Mouse (Mus musculus): ENCODE results near the gene Slc15a5.
"Not testable (repeated sequence)": the region's sequence is repeated elsewhere in the genome, so short reads cannot be mapped to it uniquely, and the experiment has no call there.

Slc15a5 gene

GRCm38 (mm10) chr6:138079816-138080215, at the start of gene Slc15a5:
Gene Slc15a5 (minus strand): TSS chr6:138079916.
- DNase-seq = no peak

DNA sequence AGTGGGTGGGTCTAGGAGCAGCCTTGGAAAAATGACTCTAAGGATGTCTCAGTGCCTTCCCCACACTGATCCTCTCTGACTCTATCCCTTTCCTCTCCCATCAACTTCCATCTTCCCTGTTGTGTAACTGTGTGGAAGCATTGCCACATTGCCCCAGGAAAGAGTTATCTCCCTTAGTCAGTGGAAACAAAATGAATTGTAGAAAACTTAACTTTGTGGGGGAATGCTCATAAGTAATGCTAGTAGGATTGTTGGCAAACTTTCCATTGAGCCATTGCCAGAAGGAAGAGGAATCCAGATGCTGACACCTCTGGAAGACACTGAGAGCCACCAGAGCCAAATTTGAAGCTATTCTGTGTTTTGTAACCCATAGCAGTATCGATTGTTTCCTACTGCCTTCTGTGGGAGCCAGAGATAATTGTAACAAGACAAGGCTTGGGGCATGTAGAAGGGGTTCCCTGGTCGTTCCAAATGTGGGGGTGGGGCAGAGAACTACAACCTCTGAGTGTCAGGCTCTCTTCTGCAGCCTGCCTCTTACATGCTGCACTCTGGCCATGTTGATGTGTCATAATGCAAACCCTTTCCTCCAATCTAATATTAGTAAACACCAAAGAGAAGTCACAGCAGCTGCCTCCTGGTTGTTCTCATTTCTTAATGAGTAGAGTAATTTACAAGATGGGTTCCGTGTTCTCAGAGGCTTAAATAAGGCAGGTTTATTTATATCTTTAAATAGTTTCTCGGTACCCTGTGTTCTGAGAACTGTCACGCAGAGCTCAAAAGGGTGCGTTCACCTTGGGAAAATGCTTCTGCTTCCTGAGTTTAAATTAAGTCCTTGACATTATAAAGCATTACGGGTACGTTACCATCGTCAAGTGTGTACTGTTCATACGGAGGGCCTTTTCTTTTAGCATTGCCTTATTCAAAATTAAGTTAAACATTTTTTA, 48.9 kb upstream of the Slc15a5 start:
- DNase-seq = no peak

- no peak for DNase-seq
Observed at GRCm38 (mm10) chr6:138117496-138117895, 37.8 kb upstream of the Slc15a5 start.

DNA sequence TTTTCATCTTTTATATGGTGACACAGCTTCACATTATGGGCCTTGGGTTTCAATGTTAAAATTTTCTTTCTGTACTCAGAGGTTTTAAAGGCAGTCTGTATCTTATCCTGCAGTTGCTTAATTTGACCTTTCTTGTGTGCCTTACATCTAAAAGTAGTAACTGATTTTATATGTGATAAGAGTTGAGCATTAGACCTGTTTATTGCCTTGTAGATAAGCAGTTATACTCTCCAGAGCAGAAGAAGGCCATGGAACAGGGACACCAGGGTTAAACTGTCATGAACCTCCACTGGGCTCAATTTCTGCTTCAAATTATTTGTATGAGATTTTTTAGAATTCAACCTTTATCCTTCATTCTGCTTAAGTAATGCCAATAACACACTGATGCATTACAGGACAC, 24.8 kb upstream of the Slc15a5 start:
- DNase-seq = no peak

DNA sequence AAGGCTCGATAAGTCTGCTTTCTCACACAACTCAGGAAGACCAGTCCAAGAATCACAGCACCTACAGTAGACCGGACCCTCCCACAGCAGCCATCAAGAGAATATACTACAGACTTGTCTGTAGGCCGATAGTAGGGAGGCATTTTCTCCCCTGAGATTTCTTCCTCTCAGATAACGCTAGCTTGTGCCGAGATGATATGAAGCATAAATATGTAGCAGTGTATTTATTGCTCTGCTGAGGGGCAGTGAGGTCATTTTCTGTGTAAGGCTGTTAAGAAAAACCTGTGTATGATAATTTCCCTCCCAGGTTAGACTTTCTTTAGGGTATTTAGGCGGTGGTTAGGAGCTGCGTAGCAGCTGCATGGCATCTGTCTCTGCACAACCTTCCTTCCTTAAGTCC, 23.2 kb upstream of the Slc15a5 start:
- DNase-seq = no peak

DNA sequence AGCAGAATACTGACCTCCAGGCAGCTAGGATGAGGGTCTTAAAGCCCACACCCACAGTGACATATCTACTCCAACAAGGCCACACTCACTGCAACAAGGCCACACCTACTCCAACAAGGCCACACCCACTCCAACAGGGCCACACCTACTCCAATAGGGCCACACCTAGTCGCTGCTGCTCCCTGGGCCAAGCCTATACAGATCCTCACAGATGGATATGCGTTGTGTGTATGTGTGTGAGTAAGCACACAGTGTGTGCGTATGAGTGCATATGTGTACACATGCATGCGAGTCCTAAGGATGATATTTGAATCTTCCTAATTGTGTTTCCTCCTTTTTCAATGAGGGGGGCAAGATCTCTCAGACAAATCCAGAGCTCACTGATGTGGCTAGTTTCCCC, 22.1 kb upstream of the Slc15a5 start:
- no peak for DNase-seq

- no peak for DNase-seq
Observed at GRCm38 (mm10) chr6:138099646-138100045, 19.9 kb upstream of the Slc15a5 start.

DNA sequence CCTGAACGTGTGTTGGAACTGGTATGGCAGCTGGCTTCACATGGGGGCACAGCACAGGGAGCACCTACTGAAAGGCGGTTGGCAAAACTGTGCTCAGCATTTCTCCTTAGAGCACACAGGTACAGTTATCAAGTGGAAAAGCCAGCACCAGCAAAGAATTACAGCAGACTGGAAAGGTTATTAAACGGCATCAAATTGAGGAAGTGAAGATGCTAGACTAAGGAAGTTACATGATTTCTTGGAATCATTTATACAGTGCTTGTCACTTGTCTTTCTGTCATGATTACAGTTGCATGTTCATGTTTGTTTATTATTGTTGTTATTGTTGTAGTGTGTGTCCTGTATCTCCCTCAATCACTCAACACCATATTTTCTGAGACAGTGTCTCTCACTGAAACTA, 15.3 kb upstream of the Slc15a5 start:
- DNase-seq = no peak

- no peak for DNase-seq
Observed at GRCm38 (mm10) chr6:138092432-138092831, 12.7 kb upstream of the Slc15a5 start.

DNA sequence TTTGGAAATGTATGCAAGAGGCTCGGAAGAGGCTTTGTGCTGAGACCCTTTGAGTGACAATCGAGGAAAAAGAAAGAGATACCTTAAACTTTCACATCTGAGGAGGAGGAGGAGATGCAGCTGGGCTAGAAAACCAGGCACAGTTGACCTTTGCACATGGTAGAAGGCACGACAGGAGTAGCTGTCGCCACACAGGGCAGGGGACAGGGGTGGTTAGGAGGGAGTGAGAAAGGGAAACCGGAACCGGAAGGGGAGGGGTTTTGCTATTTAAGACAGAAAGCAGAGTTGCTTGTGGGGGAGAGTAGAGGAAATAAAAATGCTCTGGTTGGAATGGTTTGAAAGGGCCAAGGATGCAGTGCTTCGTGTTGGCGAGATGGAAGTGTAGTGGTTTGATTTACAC, 9.4 kb upstream of the Slc15a5 start:
- no peak for DNase-seq

DNA sequence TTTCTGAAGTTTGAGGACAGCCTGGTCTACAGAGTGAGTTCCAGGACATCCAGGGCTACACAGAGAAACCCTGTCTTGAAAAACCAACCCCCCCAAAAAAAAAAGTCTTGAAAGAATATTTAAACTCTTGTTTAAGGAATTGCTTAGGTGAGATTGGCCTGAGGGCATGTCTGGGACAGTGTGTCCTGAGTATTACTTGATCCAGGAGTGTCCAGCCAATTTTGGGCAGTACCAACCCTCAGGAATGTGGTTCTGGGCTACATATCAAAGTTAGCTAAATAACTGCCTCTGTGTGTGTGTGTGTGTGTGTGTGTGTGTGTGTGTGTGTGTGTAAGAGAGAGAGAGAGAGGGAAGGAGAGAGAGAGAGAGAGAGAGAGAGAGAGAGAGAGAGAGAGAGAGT, 6.7 kb upstream of the Slc15a5 start:
- DNase-seq = not testable (repeated sequence)

- DNase-seq = no peak
Observed at GRCm38 (mm10) chr6:138080778-138081549, 1.2 kb upstream of the Slc15a5 start.

- no peak for DNase-seq
Observed at GRCm38 (mm10) chr6:138077681-138078439, 1.9 kb downstream of the Slc15a5 start.

GRCm38 (mm10) chr6:138075723-138076122, 4.0 kb downstream of the Slc15a5 start:
- DNase-seq = no peak

DNA sequence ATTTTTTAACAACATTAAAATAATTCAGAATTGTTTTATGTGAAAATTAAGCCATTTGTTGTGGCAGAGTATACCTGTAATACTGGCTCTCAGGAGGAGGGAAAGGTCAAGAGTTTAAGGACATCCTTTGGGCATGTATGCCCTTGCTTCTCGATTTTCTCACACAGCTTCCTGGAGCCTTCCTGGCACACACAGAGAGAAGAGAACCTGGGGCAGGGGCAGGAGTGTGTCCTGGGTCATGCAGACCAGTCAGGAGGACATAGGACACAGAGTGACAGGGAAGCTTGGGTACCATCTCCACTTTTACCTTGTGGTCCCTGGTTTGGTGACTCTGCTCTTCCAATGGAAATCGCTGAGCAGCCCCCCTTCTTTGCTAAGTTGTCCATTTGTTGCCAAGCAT, 6.2 kb downstream of the Slc15a5 start:
- no peak for DNase-seq

DNA sequence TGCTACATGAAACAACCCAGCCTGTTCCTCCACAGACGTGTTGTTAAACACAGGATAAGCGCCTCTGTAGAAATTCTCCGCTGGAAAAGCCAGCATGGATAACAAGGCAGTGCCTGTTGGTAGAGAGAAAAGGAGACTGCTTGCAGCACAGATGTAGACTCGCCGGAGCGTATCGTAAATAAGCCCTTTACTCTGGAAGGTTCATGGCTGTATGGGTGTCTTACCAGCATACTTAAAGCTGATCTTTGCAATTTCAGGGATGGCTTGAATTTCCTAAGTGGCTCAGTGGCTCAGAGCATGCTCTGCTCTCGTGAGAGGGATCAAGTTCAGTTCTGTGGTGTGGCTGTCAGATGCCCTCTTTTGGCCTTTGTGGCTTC, 6.8 kb downstream of the Slc15a5 start:
- DNase-seq = no peak

DNA sequence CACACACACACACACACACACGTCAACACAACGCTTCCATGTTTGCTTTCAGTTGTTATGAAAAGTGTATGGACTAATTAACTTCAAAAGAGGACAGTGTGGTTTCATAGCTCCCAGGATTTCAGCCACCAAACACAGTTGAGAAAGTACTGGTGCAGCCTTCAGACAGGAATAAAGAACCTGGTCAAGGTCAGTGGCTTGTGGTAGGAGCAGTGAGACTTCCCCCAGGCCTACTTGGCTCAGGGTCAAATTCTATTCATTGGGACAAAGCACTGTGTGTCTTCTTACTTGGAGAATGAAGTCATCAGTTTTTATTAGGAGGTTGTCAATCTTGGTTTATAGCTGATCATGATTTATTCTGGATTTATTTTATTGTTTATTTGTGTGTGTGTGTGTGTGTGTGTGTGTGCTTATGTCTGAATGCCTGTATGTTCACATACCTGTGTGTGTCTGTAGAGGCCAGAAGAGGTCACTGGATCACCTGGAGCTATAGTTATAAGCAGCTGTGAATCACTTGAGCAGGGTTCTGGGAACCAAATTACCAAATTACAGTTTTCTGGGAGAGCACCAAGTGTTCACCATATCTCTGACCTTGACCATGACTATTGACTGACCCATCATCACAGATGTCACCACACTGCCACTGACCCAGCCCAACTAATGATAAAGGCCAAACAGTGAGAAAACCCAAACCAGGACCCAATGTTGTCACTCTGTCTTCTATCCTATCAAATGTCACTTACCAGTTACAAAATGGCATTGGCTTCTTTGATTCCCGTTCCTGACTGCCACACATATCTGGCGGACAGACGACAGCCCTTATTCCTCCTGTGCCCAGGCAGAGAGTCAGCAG, 7.4 kb downstream of the Slc15a5 start:
- no peak for DNase-seq

DNA sequence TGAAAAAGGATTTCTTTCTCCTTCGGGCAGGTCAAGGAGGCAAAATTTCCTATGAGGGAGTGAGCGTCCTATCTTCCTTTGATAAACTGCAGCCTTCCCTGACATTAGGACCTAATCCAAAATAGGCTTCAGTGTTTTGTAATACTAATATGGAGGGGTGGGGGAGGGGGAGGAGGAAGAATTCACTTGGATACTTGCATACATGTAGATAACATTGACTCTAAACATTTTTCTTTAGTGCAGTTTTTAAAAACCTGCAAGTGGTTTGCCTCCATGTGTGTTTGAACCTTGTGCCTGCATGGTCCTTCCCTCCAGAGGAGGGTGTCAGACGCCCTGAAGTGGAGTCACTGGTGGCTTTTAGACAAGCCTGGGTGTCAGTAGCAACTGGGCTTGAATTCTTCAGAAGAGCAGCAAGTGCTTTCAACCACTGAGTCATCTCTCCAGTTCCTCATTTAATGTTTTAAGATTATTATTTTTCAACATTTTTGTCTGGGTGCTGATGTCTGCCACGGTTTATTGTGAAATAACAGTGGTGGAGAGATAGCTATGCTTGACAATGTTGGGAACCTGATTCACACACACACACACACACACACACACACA, 8.1 kb downstream of the Slc15a5 start:
- no peak for DNase-seq

- no peak for DNase-seq
Observed at GRCm38 (mm10) chr6:138070720-138071504, 8.8 kb downstream of the Slc15a5 start.

DNA sequence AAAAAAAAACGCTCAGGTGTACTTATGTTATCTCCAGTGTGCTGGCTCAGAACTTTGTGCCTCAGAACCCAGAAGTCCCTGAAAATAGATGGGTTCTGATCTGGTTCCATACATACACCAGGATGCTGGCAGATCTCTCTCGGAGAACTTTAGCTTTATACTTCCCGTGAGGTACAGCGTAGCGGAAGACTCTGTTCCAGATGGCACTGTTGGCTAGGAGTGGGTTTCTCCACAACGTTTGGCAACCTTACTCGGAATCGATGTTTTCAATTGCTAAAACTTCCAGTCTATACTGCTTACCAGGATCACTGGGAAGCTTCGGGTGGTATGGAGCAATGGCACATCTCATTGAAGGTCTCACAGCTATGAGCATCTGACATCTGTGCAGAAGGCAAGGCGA, 9.8 kb downstream of the Slc15a5 start:
- no peak for DNase-seq

DNA sequence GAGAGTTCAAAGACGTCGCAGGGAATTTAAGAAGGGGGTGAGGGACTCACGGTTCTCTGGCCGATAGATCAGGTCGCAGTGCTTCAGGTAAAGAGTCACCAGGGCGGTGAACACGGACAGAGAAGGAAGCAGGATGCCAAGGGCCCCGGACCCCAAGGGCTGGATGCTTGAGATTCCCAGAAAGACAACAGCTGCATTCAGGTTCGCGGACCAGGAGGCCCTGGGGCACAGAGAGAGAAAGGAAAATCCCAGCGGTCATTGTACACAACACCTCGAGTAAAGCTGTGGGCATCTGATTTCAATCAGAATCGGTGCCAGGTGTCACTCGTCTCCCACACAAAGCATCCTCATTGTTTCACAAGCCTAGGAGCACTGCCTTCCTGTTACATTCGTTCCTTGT, 24.1 kb downstream of the Slc15a5 start:
- DNase-seq = no peak
